Mouse (Mus musculus) activated CD4-positive, CD25-positive, alpha-beta regulatory T cell, adult 4 months (primary cell): Measurements from ENCODE around the gene Synrg. TPM values are rescaled to one million over a fixed set of nuclear protein-coding genes. Genes with fewer than 3 reads are reported as not detected.

Experiments
- ATAC-seq: one replicate; pipeline ENCODE4 v1.8.0; 2017
- polyA plus RNA-seq, 2 experiments: library from polyadenylated mRNA; unstranded; fragments of 100-300 nt; shearing (Covaris generic); gene quantifications; one replicate each; pipeline ENCODE4 v1.2.1; 2017

The Synrg gene
- polyA plus RNA-seq, 2 experiments from 2014 or later = 10.4 to 10.8 TPM

DNA sequence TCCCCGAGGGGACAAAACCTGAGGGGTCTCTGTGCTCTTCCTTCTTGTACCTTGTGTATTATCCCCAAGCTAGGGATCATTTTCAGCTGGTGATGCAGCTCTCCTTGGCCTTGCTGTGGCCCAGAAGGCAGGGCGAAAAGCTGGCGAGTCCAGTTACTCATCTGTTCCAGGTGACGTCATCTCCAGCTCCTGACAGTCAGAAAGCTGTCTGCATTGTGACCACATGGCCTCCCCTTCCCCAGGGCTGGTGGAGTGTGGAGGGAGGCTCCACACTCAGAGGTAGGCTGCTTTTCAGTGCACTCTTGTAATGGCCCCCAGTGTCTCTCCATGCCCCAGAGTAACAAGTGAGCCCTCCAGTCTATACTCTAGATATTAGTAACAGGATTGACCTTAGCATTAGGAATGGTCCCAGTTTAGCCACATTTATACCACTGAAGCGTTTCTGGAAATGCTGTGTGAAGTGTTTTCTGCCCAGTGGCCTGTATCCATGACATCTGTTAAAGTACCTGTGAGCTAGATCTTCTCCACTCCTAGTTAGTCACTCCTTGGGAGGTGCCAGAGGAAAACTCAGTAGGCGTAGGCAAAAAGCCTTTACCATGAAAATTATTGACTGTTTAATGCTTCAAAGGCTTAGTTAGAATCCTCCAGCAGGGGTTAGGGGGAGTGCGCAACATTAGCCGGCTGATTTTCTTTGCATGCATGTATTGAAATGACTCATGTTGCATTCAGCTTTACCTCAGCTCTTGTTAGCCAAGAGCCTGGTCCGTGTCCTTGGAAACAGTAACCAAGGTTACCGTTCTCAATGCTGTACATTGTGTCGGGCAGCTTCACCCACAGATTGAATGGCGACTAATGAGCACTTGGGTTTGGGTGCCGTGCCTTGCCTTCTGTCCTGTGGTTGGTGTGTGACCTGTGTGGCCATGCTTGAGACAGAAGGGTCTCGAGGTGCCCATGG is 78.9 kb downstream of the Synrg start:
- no peak for ATAC-seq

DNA sequence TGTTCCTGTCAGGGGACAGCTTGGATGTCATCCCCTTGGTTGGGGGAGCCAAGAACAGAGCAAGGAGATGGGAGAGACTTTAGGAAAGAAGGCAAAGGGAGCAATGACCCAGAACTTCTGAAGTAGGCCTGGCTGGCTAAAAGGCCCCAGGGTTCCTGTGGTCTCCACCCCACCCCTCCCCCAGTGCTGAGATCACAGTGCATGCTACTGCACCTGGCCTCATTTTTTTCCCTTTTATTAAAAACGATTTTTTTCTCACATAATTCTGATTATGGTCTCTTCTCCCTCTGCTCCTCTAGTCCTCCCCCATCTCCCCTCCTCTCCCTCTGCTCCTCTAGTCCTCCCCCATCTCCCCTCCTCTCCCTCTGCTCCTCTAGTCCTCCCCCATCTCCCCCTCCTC is 80.8 kb downstream of the Synrg start:
- ATAC-seq = no peak

DNA sequence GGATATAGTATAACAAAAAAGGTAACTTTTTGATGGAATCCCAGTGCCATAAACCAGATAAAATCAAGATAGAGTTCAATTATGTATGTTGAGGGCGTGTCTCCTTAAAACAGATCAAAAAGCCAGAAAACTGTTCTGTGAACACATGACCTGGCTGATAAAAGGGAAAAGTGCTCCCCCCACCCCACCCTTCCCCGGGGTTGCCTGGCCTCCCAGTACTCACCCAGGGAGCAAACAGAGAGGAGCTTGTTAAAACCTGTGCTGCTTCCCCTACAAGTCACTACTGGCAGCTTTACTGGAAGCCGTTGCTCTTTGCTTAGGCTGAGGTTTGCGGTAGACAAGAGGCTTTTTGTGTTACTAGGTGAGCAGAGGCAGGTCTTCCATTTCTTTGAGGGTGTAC is 83.0 kb downstream of the Synrg start:
- no peak for ATAC-seq

DNA sequence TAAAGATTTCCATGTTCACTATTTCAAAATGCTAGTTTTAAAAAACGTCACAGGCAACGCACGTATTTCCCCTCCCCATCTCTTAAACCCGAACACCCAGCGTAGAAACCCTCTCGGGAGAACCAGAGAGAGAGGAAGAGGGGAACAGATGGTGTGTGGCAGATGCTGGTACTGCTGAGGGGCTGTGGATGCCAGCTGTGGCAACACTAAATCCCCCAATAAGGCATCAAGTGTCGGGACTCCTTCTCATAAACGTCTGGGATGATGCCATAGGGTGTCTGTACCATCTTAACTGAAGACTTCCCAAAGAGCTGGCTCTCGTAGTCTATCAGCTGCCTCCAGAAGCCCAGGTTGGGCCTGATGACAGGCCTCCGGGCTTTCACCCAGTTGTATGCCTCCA is 84.2 kb downstream of the Synrg start:
- no peak for ATAC-seq

DNA sequence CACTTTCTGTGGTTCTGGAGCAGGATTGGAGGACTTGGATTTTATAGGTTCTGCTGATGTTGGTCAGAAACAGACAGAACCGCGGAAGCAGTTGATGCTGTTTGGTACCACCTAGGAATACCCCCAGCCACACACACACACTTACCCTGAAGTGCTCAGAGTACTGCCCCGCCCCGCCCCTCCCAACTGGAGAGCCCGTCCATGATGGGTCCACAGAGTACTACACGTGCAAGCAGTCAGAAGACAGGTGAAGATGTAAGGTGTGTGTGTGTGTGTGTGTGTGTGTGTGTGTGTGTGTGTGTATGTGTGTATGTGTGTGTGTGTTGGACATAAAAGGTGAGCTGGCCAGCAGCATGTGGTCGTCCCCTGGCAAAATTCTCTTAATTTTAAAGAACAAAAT is 88.8 kb downstream of the Synrg start:
- ATAC-seq = no peak

DNA sequence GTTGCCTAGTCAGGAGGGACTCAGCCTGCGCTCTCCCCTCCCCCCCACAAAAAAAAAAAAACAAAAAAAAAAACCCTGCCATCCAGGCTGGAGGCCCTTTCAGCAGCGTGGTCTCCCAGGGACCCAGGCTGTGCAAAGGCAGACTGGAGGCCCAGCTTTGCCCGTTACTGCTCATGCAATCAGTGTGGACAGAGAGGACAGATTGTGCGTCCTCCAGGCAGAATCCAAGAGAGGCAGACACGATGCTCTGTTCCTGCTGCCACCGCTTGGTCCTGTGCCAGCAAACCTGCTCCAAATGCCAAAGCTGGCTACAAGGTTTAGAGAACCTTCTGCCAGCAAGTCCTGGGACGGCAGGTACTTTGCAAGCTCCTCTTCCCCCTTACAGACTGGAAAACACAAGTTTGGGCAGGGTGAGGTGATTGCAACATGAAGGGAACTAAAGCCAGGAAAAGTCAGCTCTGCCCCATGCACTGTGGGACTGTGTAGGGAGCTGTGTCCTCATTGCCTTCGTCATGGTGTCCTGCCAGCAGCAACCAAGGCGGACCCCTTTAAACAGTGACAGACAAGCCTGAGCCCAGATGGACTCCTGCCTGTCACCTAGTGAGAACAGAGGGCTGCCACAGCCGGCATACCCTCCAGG is 89.4 kb downstream of the Synrg start:
- no peak for ATAC-seq

DNA sequence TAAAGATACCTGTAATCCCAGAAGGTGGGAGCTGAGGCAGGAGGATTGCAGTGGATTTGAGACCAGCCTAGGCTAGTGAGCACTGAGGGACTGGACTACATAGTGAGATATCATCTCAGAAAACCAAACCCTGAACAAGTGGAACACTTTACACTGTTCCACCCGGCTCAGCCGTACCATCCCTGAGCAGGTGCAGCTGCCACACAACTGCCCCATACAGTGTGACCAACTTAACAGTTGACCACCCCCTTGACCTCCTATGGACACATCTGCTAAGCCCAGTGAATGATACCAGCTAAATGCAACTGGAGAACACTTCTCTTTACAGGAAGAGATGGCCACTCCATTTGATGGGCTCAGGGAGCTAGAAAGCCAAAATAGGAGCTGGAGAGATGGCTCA is 93.2 kb downstream of the Synrg start:
- no peak for ATAC-seq

DNA sequence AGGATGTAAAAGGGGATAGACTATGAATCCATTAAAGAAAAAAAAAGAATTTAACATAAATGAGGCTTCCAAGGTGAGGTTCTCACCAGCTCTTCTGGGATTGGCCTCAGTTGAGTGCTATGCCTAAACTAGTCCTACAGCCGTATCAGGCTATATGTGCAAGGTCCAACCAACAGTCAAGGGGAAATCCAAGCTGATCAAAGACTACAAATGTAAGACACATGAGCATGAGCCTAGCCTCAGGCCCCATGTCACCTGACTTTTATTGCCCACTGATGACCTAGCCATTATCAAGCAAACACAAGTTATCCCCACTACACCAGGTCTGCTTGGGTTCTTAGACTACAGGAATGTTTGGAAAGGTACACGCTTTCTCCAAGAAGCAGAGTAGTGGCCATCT is 95.6 kb downstream of the Synrg start:
- no peak for ATAC-seq

DNA sequence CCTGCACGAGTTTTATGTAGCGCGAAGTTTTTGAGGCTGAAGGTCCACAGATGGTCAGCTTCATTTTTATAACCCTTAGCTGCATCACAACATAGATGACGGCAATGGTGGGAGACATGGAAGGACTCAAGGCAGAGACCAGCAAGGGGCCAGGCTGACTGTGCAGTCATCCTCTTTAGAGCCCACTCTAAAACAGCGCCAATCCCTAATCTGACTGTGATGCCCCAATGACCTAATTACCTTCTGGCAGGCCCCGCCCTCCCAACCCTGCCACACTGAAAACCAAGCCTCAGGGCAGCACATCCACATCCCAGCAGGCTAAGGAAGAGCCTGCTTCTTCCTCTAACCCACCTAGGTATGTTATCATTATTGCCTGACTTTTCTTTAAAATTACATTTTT is 96.4 kb downstream of the Synrg start:
- ATAC-seq = no peak

DNA sequence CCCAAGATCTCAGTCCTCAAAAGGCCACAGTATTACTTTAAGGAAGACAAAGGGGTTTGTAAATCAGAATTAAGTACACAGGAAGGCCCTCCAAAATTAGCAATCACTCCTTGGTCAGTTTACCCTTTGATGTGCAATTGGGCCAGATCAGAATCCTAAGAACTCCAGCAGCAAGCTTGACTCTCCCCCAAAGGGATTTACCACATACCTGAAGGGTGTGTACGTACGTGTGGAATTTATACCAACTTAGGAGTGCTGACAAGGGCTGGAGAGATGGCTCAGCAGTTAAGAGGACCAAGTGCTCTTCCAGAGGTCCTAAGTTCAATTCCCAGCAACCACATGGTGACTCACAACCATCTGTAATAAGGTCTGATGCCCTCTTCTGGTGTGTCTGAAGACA is 97.7 kb downstream of the Synrg start:
- ATAC-seq = no peak

DNA sequence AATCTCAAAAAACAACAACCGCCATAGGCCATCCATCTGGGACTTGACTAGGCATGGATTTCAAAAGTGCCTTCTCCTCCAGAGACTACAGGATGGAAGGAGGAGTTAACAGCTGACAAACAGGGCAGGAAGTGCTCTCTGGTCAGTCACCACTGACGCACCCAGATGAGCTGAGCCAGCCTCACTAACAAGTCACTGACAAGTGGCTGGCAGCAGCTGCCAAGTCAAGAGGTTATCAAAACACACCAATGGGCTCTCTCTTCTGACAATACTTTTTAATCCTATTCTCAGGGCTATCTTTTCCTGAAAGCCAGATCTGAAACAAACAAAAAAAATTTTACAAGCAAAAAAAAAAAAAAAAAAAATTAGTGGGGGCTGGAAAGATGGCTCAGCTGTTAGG is 98.6 kb downstream of the Synrg start:
- no peak for ATAC-seq

DNA sequence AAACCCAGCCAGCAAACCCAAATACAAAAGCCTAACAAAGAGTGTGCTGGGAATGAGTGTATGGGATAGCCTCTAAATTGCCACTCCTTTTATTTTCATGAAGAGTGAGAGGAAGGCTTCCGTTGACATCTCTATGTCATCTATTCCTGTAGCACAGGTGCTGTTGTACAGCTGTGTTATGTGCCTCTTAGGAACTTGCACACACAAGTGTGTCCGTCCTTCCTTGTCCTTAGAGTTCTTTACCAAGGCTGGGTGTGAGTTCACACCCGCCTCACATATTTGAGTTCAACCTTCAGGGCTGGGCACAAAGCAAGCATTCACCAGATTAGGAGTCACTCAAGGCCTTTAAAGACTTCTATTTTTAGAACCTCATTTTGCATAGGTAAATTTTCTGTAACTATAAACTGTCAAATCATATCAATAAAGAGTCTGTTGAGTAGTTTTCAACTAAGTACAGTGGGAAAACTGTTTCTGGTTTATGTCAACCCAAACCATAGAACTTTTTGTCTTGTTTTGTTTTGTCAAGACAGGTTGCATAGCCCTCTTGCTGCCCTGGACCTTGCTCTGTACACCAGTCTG is 99.5 kb downstream of the Synrg start:
- no peak for ATAC-seq

DNA sequence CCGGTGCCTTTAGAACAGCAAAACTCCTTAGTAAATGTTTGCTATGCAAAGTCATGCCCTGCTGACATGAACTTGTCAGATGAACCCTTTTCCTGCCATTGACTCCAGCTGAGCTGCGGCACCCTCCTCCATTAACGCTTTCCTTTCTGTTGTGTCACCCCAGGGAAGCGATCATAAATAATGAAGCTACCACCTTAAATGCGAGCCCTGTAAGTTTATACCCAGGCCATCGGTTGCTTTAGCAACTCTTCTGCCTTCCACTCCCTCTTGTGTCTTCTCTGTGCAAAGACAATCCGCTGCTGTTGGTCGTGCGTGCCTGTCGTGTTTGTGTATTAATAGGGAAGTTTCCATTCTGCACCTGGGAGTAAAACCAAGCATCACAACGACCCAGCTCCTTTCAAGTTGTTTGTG is 101.8 kb downstream of the Synrg start:
- ATAC-seq = no peak

DNA sequence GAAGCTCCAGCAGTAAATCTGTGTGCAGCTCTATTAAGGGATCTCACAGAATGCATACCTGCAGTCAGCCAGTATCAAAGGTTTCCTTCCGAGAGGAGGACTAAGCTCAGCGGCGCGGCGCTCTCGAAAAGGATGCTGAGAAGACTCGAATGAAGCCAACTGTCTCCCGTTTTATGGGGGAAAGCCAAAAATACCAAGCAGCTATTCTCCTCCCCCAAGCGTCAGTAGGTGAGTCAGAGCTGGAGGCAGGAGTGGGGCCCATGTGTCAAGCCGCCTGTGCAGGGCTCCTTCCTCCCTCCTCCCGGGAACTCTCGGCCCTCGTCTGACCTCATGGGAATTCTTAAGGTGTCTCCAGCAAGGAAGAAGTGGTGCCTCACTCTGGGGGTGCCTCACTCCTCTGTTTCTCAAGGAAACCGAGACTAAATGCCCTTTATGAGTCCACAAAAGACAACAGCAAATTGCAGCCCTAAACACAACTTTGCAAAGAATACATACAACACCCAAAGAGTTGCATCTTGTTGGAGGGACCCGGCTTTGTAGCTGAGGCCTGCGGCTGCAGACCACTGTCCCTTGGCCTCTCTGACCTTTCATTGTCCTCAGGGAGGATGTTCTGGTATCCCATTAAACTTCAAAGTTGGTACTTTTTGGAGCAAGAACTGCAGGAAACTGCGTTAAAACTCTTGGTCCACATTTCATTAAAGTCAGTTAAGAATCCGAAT is 102.9 kb downstream of the Synrg start:
- peak; percentile 45 for ATAC-seq

DNA sequence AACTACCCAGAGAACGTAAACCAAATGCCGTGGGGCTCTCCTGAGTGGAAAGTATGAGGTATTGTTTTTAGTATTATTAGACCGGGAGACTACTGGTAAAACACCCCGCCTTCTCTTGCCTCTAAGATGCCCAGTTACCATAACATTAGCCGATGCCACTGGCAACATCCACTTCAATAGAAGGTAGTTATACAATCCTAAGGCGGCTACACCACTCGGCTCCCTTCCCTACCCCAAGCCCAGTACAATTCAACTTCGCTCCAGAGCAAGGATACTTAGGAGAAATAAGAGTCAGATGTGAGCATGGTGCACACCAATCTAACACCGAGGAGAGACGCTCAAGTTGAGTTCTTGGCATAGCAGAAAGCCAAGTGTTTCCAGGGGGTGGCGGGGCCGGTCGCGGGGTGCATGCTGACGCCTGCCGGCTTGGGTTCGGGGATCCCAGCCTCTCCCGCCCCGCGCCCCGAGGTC is 103.5 kb downstream of the Synrg start:
- peak; percentile 42 for ATAC-seq

DNA sequence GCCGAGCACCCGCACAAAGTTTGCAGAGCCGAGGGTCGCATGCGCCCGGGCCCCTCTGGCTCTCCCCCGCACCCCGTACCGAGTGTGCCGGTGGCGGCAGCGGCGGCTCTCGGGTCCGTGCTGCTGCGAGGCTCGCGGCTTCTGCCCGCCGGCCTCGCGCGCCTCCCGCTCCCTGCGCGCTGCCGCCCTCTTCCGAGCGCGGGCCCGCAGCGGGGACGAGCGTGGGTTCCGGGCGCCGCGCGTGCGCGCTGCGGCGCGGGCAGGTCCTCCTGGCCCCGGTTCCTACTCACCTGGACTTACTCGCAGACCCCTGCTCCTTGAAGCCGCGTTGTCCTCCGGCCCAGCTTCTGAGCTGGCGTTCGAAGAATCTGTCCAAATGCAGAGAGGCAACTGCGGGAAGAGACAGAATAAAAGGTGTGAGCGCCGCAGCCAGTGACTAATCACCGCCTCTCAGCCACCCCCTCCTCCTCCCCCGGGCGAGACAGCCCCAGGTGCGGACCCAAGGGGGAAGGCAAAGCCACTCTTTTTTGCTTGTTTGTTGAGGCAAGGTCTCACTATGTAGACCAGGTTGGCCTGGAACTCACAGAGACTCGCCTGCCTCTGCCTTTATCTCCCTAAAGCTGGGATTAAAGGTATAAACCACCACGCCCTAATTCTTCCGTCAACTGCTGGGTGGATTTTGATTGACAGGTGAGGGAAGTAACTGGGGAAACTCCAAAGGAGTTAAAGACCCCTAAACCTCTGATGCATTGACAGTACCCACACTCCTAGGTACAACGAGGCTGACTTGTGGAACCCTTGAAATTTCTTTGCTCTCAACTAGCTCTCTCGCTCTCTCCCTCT is 104.2 kb downstream of the Synrg start:
- ATAC-seq = peak; percentile 50

DNA sequence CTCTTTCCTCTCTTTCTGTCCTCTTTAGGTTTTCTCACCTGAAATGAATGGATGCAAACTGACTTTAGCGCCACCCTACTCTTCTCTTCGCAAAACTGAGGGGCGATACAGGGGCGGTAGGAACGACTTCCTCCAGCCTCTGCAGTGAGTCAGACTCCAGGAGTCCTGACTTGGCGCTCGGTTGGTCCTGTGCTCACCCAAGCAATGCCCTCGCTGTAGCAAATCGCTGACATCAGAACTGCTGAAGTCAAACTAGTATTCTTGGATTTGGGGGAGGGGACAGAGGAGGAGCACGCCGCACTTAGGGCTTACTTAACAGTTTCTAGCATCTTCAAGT is 104.8 kb downstream of the Synrg start, which contains the start of gene Dusp14:
TSS of gene Dusp14 (minus strand) at position 228 of the 337 bp plus-strand sequence.
- no peak for ATAC-seq

DNA sequence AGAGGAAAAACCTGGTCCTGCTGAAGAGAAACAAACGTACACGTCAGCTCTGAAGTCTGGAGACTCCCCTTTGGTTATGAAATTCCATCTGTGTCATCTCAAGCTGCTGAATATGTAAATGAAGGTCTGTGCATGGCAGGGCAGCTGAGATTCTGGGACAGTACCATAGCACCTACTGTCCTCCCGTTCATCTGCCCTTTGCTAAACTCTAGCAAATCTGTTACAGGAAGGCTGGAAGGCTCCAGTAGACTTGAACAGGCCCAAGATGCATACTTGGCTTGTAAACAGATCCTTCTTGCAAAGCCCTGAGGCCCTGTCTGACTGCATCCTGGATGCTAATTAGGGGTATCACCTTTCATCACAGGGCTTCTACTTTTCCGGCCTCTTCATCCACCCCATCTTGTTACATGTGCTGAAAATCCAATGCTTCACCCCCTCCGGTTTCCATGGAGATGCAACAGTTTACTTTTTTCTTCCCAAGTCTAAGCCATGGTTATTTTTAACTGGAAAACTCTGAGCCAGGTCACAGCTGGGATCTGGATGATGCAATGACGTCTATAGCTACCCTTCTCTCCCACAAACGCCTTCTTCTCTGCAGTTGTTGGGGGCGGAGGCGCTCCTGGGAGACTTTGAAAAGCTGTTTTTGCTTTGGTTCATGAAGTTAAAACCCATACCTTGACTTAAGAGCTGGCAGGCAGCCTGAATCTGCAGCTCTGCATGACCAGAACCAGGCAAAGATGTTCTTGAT is 108.8 kb downstream of the Synrg start:
- ATAC-seq = peak; percentile 44

DNA sequence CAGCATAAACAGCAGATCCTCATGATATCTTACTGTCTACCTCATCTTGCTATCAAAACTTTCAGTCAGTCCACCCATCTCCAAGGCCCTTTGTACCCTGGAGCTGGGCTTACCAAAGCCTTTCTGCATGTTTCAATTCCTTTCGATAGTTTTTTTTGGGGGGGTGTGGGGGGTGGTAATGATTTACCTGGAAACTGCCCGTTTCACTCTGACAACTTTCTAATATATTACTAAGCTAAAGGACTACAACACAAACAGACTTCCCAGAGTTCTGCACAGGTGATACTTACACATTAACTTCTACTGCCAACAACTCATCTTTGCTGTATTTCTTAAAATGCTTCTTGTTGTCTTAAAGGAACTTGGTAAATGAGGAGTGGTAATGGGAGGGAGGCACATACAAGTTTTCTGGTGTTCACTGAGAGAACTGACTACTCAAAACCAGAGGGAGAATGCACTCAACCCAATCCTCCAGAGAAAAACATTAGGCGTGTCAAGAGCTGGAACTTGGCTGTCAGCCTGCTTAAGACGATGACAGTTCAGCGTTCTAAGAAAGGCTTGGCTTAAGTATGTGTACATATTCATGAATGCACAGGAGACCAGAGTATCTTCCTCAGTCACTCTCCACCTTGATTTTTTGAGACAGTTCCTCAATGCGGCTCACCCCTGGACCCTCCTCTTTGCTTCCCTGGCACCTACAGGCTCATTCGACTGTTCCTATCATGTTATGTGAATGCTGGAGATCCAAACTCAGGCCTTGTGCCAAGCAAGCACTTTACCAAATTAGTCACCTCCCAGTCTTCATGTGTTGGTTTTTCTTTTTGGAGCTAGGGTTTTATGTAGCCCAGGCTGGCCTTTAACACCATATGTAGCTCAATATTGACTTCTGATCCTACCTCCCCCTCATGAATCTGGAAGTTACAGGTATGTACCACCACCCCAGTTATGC is 109.9 kb downstream of the Synrg start:
- ATAC-seq = no peak

DNA sequence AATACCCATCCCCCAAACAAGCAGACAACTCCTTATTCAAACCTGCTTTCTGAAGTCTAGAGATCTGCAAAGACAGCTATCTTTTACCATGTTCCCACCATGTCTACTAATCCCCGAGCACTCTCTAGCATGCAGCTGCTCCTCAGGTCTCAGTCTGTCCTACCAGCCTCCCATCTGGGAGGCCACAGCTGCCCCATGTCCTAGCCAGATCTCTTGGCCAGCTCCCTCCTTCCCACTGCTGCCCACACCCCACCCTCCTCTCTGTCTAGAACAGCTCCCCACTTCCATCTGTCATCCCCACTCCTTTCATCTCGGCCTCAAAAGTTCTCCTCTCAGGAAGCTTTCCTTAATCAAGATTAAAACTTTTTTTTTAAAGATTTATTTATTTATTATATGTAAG is 112.8 kb downstream of the Synrg start:
- ATAC-seq = no peak
